Mouse (Mus musculus) inflammation-experienced regulatory T-cells (primary cell): ENCODE results near the gene Ddn. TPM values are rescaled to one million over a fixed set of nuclear protein-coding genes. Genes with fewer than 3 reads are reported as not detected.

ENCODE experiments used
- polyA plus RNA-seq, 2 experiments: library from polyadenylated mRNA; unstranded; fragments of 100-300 nt; shearing (Covaris generic); gene quantifications; one replicate each; pipeline ENCODE4 v1.2.1; 2017

The Ddn gene
- 1 to 10 TPM in 1 of 2 experiments, not detected in 1; 1.8 TPM for polyA plus RNA-seq

DNA sequence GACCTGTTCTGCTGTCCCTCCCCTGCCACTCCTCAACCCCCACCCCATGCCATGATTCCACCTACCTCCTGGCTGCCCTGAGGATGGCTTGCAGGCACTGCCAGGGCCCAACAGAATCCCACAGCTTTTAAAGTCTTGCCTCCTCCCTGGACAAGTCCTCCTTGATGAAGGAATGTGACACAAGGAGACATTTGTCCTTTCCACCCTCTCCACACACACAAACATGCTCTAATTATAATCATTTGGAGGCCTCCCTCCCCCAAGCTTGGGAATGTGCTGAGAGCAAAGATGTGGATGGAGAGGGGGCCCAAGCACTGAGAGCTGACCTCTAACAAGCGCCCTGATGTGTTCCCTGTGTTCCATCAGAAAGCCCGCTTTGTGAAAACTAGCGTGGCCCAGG lies at the start of gene Ddn:
TSS of gene Ddn (minus strand) at position 101 of the 400 bp plus-strand sequence.

DNA sequence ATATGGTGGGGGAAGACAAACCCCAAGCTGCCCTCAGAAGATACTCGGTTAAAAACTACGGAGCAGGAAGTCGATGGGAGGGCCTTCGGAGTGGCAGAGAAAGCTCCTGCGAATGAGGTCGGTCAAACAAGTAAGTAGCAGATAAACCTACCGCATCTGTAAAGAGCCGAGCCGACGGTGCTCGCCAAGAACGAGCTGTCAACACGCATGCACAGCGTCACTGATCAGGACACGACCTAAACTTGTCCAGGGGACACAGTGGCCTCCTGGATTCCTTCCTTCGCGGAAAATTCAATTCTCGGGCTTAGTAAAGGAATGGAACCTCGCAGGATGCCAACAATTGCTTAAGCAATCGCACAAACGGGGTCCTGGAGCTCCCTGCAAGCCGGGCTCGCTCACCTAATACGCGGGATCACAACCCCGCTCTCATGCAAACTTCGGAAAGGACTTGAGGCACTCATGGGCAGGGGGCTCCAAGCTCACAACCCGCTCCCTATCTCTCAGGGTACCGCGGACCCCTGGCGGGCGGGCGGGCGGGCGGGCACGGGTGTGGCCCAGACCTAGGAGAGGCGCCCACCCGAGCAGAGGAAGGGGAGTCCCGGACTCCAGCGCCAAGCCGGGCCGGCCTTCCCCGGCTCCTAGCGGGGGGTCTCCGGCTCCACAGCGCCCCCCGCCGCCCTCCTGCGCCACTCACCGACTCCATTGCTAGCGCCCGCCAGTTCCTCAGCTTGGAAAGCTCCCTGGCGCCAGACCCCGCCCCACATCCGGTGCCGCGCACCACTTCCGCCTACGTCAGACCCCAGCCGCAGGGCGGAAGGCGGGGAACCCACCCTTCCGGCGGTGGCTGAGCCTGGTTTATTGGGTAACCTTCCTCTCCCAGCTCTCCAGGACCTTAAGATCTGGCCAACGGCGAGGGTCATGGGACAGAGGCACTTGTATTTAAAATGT lies 21.7 kb upstream of the Ddn start, which contains the start of gene Prkag1:
TSS of gene Prkag1 (minus strand) at position 786 of the 948 bp plus-strand sequence.

DNA sequence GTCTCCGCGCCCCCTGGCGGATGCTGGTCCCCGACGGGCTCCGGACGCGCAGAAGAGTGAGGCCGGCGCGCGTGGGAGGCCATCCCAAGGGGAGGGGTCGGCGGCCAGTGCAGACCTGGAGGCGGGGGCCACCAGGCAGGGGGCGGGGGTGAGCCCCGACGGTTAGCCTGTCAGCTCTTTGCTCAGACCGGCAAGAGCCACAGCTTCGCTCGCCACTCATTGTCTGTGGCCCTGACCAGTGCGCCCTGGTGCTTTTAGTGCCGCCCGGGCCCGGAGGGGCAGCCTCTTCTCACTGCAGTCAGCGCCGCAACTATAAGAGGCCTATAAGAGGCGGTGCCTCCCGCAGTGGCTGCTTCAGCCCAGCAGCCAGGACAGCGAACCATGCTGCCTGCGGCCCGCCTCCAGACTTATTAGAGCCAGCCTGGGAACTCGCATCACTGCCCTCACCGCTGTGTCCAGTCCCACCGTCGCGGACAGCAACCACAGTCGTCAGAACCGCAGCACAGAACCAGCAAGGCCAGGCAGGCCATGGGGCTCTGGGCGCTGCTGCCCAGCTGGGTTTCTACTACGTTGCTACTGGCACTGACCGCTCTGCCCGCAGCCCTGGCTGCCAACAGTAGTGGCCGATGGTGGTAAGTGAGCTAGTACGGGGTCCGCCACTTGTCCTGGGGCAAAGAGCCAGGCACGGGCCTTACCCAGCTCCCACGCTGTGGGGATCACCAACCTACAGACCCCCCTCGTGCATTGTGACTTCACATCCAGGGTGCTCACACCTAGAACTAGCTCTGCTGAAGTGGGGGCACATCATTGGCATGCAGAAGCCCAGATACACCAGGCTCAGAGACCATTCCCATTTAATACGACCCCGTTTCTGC lies 19.4 kb downstream of the Ddn start, which contains the start of gene Wnt1:
TSS of gene Wnt1 (plus strand) at position 197 of the 875 bp plus-strand sequence.

DNA sequence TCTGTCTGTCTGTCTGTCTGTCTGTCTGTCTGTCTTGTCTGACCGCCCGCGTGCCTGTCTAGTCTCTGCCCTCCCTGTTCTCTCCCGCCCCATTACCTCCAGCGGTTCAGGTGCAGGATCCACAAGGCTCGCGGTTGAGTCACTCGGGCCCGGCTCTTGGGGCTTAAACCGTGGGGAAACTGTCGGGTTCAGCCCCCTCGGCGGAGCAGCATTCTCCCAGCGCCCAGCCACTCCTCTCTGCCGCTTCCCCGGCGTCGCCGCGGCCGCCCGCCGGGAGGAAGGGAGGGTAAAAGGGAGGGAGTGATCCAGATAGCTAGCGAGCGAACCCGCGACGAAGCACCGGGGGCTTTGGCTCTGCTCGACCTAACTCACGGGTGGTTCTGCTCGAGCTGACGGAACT lies 31.5 kb downstream of the Ddn start, which contains the start of gene Wnt10b:
TSS of gene Wnt10b (minus strand) at position 389 of the 400 bp plus-strand sequence.

DNA sequence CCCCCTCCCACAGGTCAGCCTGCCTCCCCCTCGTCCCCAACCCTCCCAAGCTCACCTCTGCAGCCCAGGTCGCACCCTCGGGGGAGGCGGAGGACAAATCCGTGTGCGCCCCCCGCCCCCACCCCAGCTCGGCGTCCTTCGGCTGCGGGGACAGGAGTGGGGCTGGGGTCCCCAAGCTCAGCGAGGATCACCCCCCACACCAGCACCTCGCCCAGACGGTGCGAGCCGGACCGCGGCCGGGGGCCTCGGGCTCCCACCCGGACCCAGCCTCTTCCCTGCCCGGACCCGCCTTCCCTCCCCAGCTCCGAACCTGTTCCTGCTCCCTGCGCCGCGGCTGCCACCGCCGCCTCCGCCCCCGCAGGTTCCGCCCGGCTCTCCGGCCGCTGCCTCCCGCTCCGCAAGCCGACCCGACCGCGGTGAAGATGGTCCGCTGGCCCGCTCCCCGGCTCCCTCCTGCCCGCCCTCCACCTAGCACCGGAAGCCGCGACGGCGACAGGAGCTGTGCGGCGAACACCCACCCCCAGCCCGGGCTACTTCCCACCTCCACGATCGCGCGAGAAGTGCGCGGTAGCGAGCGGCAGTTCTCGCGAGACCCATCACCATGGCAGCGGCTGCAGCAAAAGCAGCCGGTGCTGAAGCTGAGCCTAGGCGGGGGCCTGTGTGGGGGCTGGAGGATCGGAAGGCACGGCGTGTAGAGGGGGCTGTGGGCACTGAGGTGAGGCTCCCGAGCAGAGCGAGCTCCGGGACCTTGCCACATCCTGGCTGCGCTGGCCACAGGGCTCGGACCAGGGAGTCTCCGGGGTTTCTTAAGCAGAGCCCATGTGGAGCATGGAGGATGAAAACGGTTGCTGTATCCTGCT lies 46.4 kb downstream of the Ddn start, which contains the start of gene Arf3:
TSS of gene Arf3 (minus strand) at position 545 of the 860 bp plus-strand sequence.

Other genes starting within 250 kb of the Ddn start
- 10 to 100 TPM; 59.4 to 69.7 TPM for gene Ccnt1, start 238.6 kb downstream of the Ddn start, polyA plus RNA-seq
- not detected for gene 4930415O20Rik, start 238.5 kb downstream of the Ddn start, polyA plus RNA-seq
- 1 to 10 TPM in 1 of 2 experiments, under 1 TPM in 1; 0.82 to 7.4 TPM for gene Adcy6, start 199.4 kb downstream of the Ddn start, polyA plus RNA-seq
- 1 to 10 TPM in 1 of 2 experiments, under 1 TPM in 1; 0.34 to 4.0 TPM for gene Cacnb3, start 178.7 kb downstream of the Ddn start, polyA plus RNA-seq
- gene Ddx23, start 146.6 kb downstream of the Ddn start, polyA plus RNA-seq: 10 to 100 TPM; 15.4 to 17.3 TPM
- gene Rnd1, start 132.0 kb downstream of the Ddn start, polyA plus RNA-seq: 1 to 10 TPM in 1 of 2 experiments, under 1 TPM in 1; 0.93 to 2.1 TPM
- 1 to 10 TPM in 1 of 2 experiments, under 1 TPM in 1; 0.28 to 2.4 TPM for gene Ccdc65, start 101.3 kb downstream of the Ddn start, polyA plus RNA-seq
- 1 to 10 TPM; 1.1 to 4.0 TPM for gene Fkbp11, start 81.3 kb downstream of the Ddn start, polyA plus RNA-seq
- gene Arf3, start 46.3 kb downstream of the Ddn start, polyA plus RNA-seq: 100 to 1,000 TPM; 138 to 147 TPM
- under 1 TPM; 0.52 to 0.61 TPM for gene Wnt10b, start 31.3 kb downstream of the Ddn start, polyA plus RNA-seq
- gene Wnt1, start 19.6 kb downstream of the Ddn start, polyA plus RNA-seq: under 1 TPM in 1 of 2 experiments, not detected in 1; 0.89 TPM
- 100 to 1,000 TPM in 1 of 2 experiments, 10 to 100 TPM in 1; 97.2 to 156 TPM for gene Prkag1, start 22.0 kb upstream of the Ddn start, polyA plus RNA-seq
- 10 to 100 TPM; 24.2 to 25.6 TPM for gene Kmt2d, start 61.7 kb upstream of the Ddn start, polyA plus RNA-seq
- 10 to 100 TPM in 1 of 2 experiments, 1 to 10 TPM in 1; 9.6 to 12.5 TPM for gene Rhebl1, start 85.0 kb upstream of the Ddn start, polyA plus RNA-seq
- gene Dhh, start 89.0 kb upstream of the Ddn start, polyA plus RNA-seq: under 1 TPM; 0.37 to 0.56 TPM
- 10 to 100 TPM; 53.9 to 64.4 TPM for gene Lmbr1l, start 108.7 kb upstream of the Ddn start, polyA plus RNA-seq
- 100 to 1,000 TPM; 386 to 432 TPM for gene Tuba1b, start 125.1 kb upstream of the Ddn start, polyA plus RNA-seq
- not detected for gene Gm49450, start 144.1 kb upstream of the Ddn start, polyA plus RNA-seq
- 100 to 1,000 TPM; 157 to 180 TPM for gene Tuba1a, start 144.2 kb upstream of the Ddn start, polyA plus RNA-seq
- 10 to 100 TPM; 50.0 to 53.5 TPM for gene Tuba1c, start 220.4 kb upstream of the Ddn start, polyA plus RNA-seq
- not detected for gene Prph, start 245.7 kb upstream of the Ddn start, polyA plus RNA-seq